Mouse (Mus musculus): ENCODE measurements around the gene Mdga1.
A peak's percentile ranks its signal among the peaks of the same experiment; 100 is the strongest.

Mdga1 gene

DNA sequence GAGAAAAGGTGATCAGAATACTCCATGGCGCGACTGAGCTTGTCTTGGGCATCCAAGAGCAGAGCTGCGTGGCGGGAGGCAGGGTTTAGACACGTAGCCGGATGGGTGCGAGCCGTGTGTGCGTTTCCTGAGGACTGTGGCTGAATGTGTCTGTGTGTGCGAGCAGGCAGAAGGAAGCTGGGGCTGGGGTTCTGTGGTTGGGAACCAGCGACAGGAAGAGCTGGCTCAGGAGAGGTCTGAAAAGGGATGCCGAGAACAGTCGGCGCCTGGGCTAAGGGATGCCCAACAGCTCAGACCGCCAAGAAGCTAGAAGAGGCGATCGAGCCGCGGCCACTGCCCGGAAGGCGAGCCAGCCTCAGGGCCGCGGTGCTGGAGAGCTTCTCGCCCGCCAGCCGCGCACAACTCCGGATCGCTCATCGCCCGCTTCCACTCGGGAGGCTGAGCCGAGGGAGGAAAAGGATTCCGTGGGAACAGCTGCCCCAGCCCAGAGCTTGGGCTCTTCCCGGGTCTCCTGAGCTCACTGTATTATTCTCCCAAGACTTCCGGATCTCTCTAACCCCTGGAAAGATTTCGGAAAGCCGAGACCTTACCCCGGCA, 83.1 kb downstream of the Mdga1 start:
- DNase-seq (ENCODE audit: low spot score), result no peak

DNA sequence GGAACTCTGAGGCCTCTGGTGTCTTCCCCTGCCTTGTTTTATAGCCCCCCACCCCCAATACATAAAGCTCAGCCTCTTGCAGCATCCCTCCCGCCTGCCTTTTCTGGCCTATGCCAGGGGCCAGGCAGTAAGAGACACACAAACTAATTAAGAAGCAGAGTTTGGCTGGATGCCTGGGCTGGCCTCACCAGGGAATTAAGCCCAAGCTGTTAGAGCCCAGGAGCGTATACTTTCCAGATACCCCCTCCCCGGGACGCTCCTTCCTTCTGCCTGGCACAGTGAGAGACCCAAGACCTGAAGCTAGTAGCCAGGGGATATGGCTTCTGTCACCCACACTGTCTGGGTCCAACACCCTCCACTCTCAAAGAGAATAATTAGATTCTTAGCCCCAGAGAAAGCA, 83.8 kb downstream of the Mdga1 start:
- DNase-seq (ENCODE audit: low spot score), result peak; percentile 50

DNA sequence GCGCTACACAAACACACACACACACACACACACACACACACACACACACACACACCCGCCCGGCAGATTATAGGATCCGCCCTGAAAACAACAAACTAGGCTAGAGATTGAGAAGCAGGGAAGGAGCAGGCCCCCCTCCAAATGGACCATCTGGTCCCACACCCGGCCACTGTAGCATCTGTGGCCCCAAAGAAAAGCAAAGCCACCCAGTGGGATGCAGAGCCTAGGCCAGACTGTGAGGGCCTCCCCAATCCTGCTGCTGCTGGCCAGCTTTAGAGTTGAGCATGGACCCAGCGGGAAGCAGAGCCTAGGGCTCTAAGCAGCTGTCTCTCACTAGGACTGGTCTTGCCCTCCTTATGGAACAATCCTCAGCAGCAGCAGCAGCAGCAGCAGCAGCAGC, 85.3 kb downstream of the Mdga1 start:
- no peak for DNase-seq (ENCODE audit: low spot score)

DNA sequence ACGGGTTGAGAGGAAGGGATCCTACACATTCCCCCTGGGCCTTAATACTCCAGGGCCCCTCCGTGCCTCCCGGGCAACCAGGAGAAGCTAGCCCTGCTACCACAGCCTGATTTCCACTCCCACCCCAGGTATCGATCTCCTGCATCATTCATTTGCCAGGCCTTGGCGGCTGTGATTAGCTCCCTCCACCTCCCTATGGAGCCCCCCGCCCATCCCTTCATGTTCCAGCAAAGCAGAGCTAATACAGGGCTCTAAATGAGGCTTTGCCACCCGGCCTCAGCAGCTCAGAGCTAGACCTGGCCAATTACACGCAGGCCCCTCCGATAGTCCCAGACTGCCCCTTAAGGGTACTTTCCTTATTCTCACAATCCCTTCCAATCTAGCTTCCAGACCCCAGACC, 86.5 kb downstream of the Mdga1 start:
- no peak for DNase-seq (ENCODE audit: low spot score)

DNA sequence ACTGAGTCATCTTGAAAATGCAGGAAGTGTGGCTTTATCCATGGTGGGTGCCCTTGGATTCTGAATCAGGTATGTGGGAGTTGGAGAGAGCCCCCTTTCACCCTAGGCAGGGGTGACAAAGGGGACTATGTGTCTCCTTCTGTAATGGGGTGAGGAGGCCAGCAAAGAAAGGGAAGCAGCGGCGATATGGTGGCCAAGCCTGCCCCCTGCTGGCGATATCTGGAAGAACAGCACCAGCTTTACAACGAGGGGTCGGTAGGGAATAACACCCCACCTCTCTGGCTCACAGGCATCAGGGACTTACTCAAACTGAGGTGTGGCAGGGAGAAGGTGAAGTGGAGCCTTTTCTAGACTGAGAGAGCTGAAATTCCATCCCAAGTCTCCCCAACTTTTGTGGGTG, 87.0 kb downstream of the Mdga1 start:
- DNase-seq (ENCODE audit: low spot score), result peak; percentile 56

DNA sequence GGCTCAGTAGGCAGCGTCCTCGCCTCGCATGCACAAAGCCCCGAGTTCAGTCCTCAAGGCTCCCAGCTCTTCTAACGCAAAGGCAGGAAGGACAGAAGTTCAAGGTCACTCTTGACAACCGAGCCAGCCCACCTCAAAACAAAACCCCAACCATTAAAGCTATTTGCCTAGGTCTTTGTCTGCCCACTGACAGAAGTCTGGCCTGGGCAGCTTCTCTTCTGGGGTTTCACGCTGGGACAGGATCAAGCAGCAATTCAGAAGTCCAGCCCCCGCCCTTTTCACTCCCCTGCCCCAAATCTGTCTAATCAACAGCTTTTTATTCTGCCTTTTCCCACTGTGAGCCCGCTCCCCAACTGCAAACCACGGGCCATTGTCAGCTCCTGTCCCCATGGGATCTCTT, 89.6 kb downstream of the Mdga1 start:
- DNase-seq (ENCODE audit: low spot score), result no peak

DNA sequence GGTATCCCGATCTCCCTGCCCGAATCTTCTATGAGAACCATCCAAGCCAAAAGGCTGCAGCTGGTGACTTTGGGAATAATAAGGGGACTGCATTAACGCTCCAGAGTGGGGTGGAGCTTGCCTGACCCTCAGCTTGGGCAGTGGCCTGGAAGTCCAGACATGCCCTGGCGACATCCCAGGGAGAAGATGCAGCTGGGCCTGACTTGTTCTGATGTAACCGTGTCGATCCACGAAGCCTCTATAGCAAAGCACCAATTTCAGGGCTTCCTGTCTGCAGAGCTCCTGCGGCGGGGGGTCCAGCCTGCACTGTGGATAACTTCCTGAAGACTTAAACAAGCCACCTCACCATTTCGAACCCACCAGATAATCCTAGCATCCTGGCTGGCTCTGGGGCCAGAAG, 90.9 kb downstream of the Mdga1 start:
- no peak for DNase-seq (ENCODE audit: low spot score)

DNA sequence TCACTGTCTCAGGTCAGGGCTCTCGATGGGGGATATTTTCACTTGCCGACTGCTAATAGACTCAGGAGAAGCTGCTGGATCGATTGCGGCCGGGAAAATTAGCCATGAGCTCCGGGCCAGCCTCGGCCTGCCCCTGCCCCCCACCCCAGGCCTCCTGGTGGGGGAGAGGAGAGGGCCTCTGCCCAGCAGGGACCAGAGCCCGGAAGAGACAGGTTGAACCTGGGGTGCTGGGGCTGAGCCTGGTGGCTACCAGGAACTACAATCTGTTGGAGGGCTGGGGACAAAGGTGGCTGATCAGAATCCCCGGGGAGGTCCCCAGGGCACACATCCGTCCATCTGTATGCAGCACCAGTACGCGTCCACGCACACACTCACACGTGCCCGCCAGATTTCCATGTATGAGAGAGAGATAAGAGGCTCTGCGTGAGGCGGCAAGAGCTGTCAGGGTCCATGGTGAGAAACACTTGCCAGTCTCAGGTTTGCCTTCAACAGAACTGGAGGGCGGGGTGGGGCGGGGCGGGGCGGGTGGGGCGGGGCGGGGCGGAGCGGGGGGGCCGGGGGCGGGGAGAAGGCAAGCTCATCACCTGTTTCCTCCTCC, 95.7 kb downstream of the Mdga1 start:
- no peak for DNase-seq (ENCODE audit: low spot score)

DNA sequence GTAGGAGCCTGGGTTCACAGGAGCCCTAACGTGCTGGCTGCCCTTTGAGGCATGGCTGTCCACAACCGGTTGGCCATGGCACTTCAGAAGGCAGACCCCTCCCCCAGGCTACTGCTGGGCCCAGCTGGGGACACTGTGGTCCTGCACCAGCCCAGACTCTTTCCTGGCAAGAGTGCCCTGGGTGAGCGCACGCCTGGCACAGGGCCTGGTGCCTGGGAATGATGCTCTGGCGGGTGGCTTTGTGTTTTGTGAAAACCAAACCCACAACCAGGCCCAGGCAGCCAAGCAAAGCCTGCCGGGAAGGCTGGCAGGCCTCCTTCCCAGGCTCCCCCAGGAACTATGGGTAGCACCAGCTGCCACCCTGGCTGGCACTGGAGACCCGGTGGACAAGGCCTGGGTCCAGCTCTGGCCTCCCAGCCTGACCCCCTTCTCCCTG, 96.3 kb downstream of the Mdga1 start:
- DNase-seq (ENCODE audit: low spot score), result peak; percentile 94

DNA sequence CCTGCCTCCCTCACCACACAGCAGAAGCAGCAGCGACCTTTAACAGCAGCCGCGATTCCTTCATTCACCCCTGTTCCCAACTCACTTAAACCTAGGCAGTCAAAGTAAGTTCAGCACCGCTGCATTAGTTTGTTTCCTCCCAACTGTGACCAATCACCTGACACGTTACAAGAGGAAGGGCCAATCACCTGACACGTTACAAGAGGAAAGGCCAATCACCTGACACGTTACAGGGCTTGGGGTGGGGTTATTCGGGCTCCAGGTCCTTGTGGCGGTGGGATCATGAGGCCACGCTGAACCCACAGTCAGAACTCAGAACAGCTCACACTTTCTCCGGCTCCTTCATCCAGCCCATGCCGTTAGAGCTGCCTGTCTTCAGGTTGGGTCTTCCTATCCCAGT, 99.6 kb downstream of the Mdga1 start:
- no peak for DNase-seq (ENCODE audit: low spot score)

DNA sequence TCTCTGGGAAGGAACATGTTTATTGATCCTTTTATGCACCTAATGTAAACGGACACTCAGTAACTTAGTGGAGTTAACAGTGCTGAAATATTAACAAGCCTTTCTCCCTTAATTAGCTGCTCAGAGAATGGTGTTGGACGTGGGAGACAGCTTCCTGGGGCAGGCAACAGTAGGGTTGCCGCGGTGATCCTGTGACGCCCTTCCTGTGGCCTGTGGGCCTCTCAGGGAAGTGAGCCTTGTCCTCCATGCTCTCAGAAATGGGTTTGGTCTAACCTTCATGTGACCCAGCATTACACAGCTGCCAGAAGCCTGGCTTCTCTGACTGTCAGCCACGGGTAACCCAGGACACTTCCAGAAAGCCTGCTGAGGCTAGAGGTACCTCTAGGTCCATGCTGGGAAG, 104.0 kb downstream of the Mdga1 start:
- DNase-seq (ENCODE audit: low spot score), result no peak

DNA sequence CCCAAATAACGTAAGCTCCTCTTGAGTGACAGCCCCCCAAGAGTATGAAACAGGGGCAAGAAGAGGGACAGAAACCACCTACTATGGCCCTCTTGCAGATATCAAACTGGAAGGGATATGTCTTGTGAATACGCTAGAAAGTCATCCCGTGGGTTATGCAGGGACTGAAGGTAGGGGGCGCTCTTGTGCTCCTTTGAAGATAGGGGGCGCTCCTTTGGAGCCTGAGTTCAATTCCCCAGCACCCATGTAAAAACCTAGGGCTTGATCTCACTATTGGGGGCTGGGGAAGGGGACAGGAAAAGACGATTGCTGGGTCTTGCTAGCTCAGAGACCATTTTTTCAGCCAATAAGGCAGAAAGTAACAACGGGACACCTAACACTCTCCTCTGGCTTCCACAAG, 105.4 kb downstream of the Mdga1 start:
- no peak for DNase-seq (ENCODE audit: low spot score)

DNA sequence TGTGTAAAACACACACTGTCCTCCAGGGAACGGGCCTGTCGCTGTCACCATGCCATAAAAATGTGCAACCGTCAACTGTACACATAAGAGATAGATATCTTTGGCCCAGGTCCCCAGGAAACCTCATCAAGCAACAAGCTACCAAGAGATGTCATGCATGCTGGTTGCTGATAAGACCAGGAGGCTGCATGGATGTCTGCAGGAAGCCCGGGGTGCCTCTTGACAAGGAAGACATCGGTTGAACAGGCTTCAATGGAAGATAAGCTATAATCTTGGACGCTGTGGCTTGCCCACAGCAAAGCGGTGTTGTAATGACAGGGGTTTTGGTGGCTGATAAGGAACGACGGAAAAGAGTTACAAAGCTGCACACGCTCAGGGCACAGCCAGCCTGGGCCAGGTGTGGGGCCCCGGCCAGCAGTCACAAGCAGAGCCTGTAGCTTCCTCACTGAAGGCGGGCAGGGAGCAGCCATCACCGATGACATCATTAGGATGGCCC, 110.1 kb downstream of the Mdga1 start:
- no peak for DNase-seq (ENCODE audit: low spot score)

DNA sequence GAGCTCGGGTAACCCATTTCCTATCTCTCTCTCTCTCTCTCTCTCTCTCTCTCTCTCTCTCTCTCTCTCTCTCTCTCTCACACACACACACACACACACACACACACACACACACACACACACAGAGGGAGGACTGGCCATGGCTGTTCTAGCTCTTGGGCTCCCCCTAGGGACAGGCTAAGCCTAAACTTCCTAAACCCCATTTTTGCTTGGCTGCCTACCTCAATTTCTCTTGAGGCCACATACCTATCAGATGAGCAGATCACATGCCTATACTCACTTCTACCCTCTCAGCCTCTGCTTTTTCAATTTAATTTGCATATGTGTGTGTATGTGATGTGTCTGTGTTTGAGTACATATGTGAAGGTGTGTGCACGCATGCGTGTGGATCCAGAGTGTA, 111.1 kb downstream of the Mdga1 start:
- peak; percentile 36 for DNase-seq (ENCODE audit: low spot score)

DNA sequence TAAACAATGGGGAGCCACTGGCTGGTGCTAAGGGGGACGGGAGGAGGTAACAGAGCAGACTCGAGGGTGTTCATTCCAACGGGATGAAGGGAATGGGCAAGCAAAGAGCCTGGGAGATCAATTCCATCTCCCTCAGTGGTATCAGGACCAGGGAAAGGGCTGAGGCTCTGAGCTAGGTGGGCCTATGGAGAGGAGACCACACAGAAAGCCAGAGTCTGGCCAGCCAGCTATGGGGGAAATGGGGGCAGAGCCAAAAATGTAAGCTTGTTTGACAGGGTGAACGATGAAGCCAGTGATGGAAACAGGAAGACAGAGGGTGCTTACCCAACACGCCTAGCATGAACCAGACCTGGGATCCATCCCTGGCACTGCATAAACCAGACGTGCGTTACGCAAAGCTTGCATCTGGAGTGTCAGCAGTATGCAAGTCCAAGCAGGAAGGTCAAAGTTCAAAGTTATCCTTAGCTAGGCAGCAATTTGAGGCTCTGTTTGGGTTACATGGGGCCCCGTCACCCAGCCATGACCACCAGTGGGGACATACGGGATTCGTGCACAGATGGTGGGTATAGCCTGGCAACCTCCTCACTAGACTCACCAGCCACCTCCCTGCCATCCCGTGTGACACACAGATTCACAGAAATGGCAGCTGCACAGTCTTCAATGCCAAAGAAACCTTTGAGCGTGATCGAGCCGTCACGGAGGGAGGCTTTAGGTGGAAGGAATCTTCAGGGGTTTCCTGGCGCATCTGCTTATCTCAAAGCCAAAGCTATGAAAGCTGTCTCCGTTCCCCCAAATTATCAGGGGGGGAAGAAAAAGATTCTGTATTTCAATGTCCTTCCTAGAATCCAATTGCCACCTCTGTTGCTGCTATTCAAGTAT, 113.9 kb downstream of the Mdga1 start:
- no peak for DNase-seq (ENCODE audit: low spot score)

DNA sequence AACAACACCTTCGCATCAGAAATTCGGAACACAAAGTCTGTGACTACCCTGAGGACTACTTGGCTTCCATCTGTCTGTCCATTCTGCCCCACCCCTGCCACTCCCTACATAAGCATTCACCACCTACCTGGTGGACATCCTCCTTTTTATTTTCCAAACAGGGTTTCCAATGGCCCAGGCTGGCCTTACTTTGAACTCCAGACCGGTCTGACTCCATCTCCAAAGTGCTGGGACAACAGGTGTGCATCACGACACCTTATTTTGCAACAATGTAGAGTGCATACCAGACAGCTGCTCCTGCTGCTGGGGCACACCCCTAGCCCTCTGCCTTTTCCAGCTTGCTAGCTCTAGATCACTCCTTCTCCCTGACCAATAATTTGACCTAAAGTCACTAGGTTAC, 115.1 kb downstream of the Mdga1 start:
- no peak for DNase-seq (ENCODE audit: low spot score)

DNA sequence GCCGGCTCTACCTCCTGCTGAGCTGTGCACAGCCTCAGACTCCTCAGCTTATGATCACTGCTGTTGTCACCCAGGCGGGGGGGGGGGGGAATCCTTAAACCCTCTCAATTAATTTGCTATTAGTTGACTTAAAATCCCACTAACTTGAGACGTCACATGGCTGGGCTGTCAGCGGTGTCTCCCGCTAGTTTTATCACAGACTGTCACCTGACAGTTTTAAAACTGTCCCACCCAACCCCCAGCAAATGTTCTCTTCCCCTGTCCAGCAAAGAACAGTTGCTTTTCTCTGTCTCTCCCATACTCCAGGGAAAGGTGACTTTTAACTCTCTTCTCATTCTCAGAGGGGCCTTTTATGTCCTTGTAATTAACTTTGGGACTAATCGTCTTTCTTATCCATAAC, 115.5 kb downstream of the Mdga1 start:
- no peak for DNase-seq (ENCODE audit: low spot score)

DNA sequence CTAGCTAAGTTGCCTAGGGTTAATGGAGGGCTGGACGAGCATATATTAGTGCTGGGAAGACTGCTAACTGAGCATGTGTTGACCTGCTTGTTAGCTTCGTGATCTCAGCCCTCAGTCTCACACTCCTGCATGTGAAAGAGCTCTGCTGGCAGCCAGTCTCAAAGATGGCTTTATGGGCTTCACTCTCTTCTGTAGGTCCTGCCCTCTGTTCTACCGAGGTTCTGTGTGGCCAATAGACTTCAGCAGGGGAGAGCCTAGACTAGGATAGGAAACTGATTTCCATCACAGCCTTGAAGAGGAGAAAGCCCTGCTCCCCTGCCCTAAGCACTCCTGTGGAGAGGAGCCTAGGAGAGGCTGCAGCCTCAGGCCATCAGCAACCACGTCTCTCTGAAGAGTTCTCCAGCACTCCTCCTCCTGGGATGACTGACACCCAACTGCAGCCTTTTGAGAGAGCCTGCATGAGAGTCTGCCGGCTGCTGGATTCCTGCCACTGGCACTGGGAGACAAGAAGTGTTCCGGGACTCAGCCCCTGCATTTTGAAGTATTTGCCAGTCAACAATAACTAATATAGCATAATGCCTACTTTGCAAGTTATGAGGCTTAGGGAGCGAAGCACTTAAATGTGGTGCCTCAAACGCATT, 116.9 kb downstream of the Mdga1 start:
- peak; percentile 40 for DNase-seq (ENCODE audit: low spot score)

DNA sequence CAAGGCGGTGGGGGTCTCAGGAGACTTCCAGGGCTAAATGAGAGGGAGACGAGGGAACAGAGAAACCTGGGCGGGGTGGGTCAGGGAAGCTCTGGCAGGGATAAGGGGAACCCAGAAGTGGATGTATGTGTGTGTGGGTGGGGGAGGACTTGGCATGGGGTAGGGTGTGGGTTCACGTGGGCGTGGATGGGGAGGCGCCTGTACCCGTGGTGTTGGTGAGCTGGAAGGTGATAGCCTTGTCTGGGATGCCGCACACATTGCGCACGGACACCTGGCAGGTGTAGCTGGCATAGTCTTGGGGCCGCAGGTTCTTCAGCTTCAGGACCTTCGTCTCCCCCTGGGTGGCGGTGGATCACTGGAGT, 120.5 kb downstream of the Mdga1 start:
- DNase-seq (ENCODE audit: low spot score), result no peak

DNA sequence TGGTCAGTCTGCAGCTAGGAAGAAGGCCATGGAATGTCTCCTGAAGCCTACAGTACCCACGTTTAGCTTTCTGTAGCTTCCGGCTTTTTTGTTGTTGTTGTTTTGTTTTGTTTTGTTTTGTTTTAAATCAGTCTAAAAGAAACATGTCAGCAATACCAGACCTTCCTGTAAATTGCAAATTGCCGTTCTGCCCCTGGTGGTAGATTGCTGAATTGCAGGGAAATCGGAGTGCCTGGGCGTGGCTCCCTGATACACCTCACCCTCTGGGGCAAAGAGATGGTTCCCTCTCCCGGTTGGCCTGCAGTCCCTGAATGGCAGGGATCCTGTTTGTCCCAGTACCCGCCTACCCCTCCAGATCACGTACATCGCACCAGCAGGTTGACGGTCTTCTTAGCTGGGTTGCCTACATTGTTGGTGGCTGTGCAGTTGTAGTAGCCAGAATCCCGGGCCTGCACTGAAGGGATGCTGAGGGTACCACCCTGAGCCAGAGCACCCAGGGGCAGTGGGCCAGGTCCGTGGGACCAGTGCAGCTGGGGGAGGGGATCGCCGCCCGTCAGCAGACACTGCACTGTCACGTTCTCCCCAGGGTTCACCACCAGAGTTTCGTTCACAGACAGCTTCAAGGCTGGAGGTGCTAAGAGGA, 121.0 kb downstream of the Mdga1 start:
- DNase-seq (ENCODE audit: low spot score), result peak; percentile 76

DNA sequence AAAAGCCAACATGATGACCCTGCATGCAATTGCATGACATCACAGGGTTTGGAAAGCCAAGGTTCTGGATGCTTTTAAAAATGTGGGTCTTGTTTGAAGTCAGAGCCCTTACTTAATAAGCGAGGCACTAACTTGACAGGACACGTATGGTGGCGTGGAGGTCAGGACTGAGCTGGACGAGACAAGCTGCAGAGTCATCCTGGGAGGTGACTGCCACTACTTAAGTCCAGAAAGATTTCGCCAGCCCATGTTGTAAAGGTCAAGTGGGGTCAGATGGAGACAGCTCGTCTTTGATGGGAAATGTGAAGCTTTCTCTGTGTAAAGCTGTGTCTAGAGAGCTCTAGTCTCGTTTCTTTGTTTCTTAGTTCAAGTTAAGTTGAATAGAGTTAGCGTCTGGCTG, 122.6 kb downstream of the Mdga1 start:
- DNase-seq (ENCODE audit: low spot score), result no peak

DNA sequence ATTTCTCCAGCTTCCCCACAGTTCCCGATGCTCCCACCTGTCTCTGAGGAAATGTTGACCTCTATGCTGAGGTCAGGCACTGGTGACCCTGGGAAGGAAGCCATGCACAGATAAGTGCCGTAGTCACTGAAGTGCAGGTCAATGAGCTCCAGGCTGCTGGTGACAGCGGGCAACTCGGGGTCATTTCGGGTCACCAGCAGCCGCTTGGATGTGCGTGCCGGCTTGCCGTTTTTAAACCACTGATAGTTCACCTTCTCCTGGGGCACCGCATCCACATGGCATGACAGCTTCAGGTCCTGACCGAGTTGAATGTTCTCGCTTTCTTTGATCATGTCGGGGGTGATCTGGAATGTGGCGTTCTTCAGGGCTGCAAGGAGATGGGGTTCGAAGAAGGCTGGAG, 123.6 kb downstream of the Mdga1 start:
- no peak for DNase-seq (ENCODE audit: low spot score)

Data from layer of hippocampus, adult 11-12 months (tissue).